Comparison of ENCODE assay signal across 23 mouse cellular contexts in the genomic region with DNA sequence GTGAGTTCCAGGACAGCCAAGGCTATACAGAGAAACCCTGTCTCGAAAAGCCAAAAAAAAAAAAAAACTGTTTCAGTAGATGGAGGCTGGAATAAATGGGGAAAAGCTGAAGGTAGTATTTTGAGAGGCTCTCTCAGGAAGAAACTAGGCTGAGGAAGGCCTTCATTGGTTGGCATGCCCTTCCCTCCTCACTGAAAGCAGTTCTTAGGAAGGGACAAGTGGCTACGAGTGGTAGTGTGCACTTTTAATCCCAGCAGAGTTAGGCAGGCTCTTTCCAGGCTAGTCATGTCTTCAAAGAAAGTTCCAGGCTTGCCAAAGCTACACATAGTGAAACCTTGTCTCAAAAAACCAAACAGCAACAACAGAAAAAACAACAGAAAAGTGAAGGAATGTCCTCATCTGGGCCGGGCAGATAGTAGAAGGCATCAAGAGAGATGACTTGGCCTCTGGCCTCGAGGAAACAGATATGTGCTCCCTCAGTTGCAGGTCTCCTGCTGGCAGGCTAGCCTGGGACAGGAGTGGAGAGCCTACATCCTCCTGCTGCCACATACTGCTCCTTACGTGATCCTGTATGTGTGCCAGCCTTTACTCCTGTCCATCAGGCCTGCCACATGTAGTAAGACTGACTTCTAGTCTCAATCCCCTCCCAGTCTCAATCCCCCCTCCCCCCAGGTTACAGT. TPM values are rescaled to one million over a fixed set of nuclear protein-coding genes. Genes with fewer than 3 reads are reported as not detected.
DNase-seq lines count a peak whose midpoint lies in the region; ATAC-seq lines count a peak whose summit lies in the region.
"Had no signal": no experiment of that assay in that cellular context is flagged by ENCODE, and none has a peak within 500 bp of the region (broad histone marks: within the 10 kb centered on the region; RNA-seq: fewer than 3 reads in every experiment).

No protein-coding gene starts in this region.

- H3K9ac ChIP-seq in embryonic facial prominence, embryonic 14.5 days (ENCODE audit: low read depth, low read length), result 0 out of 2 replicates have a peak overlapping the region, but pooled peaks have one; percentile 19
- H3K9ac ChIP-seq in lung, embryonic 16.5 days (ENCODE audit: low read length), result no peak overlapping the region
- H3K9ac ChIP-seq: embryonic facial prominence, embryonic 12.5 days; forebrain, embryonic 12.5 days; heart, embryonic 12.5 days had no signal

- 85% methylated on average over 5 of the region's 5 CpGs for WGBS in embryonic facial prominence, embryonic 14.5 days
- 74% methylated on average over 5 of the region's 5 CpGs for WGBS in embryonic facial prominence, embryonic 10.5 days
- WGBS in lung, embryonic 16.5 days, result 62% methylated on average over 5 of the region's 5 CpGs

- H3K4me3 ChIP-seq in embryonic facial prominence, embryonic 14.5 days (ENCODE audit: low read depth, low read length), result no peak overlapping the region
- no peak overlapping the region for H3K4me3 ChIP-seq in embryonic facial prominence, embryonic 10.5 days
- no peak overlapping the region for H3K4me3 ChIP-seq in lung, embryonic 16.5 days (ENCODE audit: low read length)
- H3K4me3 ChIP-seq: embryonic facial prominence, embryonic 12.5 days; forebrain, embryonic 12.5 days; heart, adult 2 months; heart, embryonic 12.5 days had no signal

- H3K27me3 ChIP-seq in embryonic facial prominence, embryonic 14.5 days (replicated peaks; ENCODE audit: control insufficient read depth, insufficient read depth, low read length), result no peaks in the 10 kb centered on the region
- H3K27me3 ChIP-seq in embryonic facial prominence, embryonic 10.5 days (replicated peaks; ENCODE audit: low read depth, poor library complexity, severe bottlenecking), result no peaks in the 10 kb centered on the region
- H3K27me3 ChIP-seq in lung, embryonic 16.5 days (ENCODE audit: control insufficient read depth, insufficient read depth, low read depth, low read length), result no peaks in the 10 kb centered on the region
- H3K27me3 ChIP-seq: embryonic facial prominence, embryonic 12.5 days; forebrain, embryonic 12.5 days; heart, embryonic 12.5 days had no signal

- no peak for ATAC-seq in embryonic facial prominence, embryonic 14.5 days (ENCODE audit: low read depth)
- peak; percentile 49; the same call in 1 of the 2 replicates for ATAC-seq in lung, embryonic 16.5 days (ENCODE audit: low read depth)
- ATAC-seq in megakaryocyte-erythroid progenitor cell, adult 5-6 weeks (replicated peaks; ENCODE audit: low FRiP score, low TSS enrichment, poor library complexity, severe bottlenecking), result peak; percentile 87
- ATAC-seq: CD4-positive, CD25-positive, alpha-beta regulatory T cell, adult 4 months; forebrain, embryonic 16.5 days had no signal

- no peak overlapping the region for H3K27ac ChIP-seq in embryonic facial prominence, embryonic 14.5 days (replicated peaks; ENCODE audit: low read depth, low read length)
- H3K27ac ChIP-seq in embryonic facial prominence, embryonic 10.5 days (replicated peaks), result no peak overlapping the region
- no peak overlapping the region for H3K27ac ChIP-seq in lung, embryonic 16.5 days (ENCODE audit: low read length)
- H3K27ac ChIP-seq: embryonic facial prominence, embryonic 12.5 days; forebrain, embryonic 12.5 days; heart, adult 2 months had no signal

- no peaks in the 10 kb centered on the region for H3K9me3 ChIP-seq in embryonic facial prominence, embryonic 14.5 days (ENCODE audit: control insufficient read depth, low read length)
- no peaks in the 10 kb centered on the region for H3K9me3 ChIP-seq in embryonic facial prominence, embryonic 10.5 days
- H3K9me3 ChIP-seq in lung, embryonic 16.5 days (ENCODE audit: control insufficient read depth, low read length), result no peaks in the 10 kb centered on the region
- H3K9me3 ChIP-seq: embryonic facial prominence, embryonic 12.5 days; forebrain, embryonic 12.5 days; G1E; heart, embryonic 12.5 days had no signal

- DNase-seq in embryonic facial prominence, embryonic 14.5 days (ENCODE audit: low spot score), result no peak
- DNase-seq in embryonic facial prominence, embryonic 10.5 days (ENCODE audit: low spot score), result no peak
- no peak for DNase-seq in lung, postnatal 4 days
- DNase-seq in lung, postnatal 14 days, result peak; percentile 26
- no peak for DNase-seq in heart, postnatal 10 days
- no peak for DNase-seq in left cerebral cortex, adult 9 months (ENCODE audit: low spot score in 2 of 2)
- DNase-seq: adrenal gland, adult 8-10 months; adrenal gland, postnatal 36 days; B cell, adult 2 months; cerebellum, adult 2 months; cerebellum, postnatal 10 days; embryo, embryonic 11 days; gastrocnemius, postnatal 14 days; heart, adult 2 months; heart, postnatal 36 days had no signal

- peaks cover 5% of the 10 kb centered on the region; the same call in 1 of the 2 replicates for H3K4me1 ChIP-seq in embryonic facial prominence, embryonic 14.5 days (ENCODE audit: control insufficient read depth, insufficient read depth, low read length)
- H3K4me1 ChIP-seq in embryonic facial prominence, embryonic 10.5 days, result peaks cover 35% of the 10 kb centered on the region
- peaks cover 15% of the 10 kb centered on the region for H3K4me1 ChIP-seq in lung, embryonic 16.5 days (replicated peaks; ENCODE audit: control insufficient read depth, insufficient read depth, low read length)

- intact Hi-C loops in heart, postnatal 10 days (cut with DNase I), result no loop called here

- H3K36me3 ChIP-seq in embryonic facial prominence, embryonic 14.5 days (ENCODE audit: control insufficient read depth, insufficient read depth, low read length), result 0 out of 2 replicates have a peak, but pooled peaks cover 6% of the 10 kb centered on the region
- H3K36me3 ChIP-seq in embryonic facial prominence, embryonic 10.5 days (replicated peaks), result peaks cover 12% of the 10 kb centered on the region
- H3K36me3 ChIP-seq in lung, embryonic 16.5 days (ENCODE audit: control insufficient read depth, insufficient read depth, low read length), result 0 out of 2 replicates have a peak, but pooled peaks cover 2% of the 10 kb centered on the region
- H3K36me3 ChIP-seq: heart, embryonic 12.5 days had no signal

- H3K4me2 ChIP-seq in embryonic facial prominence, embryonic 14.5 days (ENCODE audit: low read depth, low read length), result no peak overlapping the region
- no peak overlapping the region for H3K4me2 ChIP-seq in lung, embryonic 16.5 days (ENCODE audit: low read depth, low read length)
- H3K4me2 ChIP-seq: embryonic facial prominence, embryonic 12.5 days; forebrain, embryonic 12.5 days; heart, embryonic 12.5 days had no signal

RNA-seq across cellular contexts. Expression of gene Clpb, which starts 8.3 kb away (rescaled TPM):
- 37.5 and 48.5 TPM in 2 replicates for polyA plus RNA-seq in embryonic facial prominence, embryonic 14.5 days (2014; fragmentation: Nextera tagmentation; extraction: Ambion mirVana)
- 56.2 and 58.3 TPM in 2 replicates for polyA plus RNA-seq in embryonic facial prominence, embryonic 10.5 days (2016; fragmentation: Nextera tagmentation; extraction: Ambion mirVana)
- 51.3 and 59.6 TPM in 2 replicates for polyA plus RNA-seq in lung, embryonic 16.5 days (2015; fragmentation: Nextera tagmentation; extraction: Ambion mirVana)
- total RNA-seq in megakaryocyte-erythroid progenitor cell, adult 5-6 weeks (2014; fragmentation: Nextera tagmentation), result 28.3 and 41.2 TPM in 2 replicates
- total RNA-seq in megakaryocyte-erythroid progenitor cell, adult 5-6 weeks (2017), result 25.5 and 26.2 TPM in 2 replicates
- 10 to 100 TPM; 62.7 to 67.0 TPM for total RNA-seq in heart, postnatal 10 days (2021)
